Mouse (Mus musculus): ENCODE results near the gene Cct6b. TPM values are rescaled to one million over a fixed set of nuclear protein-coding genes. Genes with fewer than 3 reads are reported as not detected.
"Not testable (repeated sequence)": the region's sequence is repeated elsewhere in the genome, so short reads cannot be mapped to it uniquely, and the experiment has no call there.

Cct6b gene
- polyA plus RNA-seq, 1 experiment, result 0.06 TPM

DNA sequence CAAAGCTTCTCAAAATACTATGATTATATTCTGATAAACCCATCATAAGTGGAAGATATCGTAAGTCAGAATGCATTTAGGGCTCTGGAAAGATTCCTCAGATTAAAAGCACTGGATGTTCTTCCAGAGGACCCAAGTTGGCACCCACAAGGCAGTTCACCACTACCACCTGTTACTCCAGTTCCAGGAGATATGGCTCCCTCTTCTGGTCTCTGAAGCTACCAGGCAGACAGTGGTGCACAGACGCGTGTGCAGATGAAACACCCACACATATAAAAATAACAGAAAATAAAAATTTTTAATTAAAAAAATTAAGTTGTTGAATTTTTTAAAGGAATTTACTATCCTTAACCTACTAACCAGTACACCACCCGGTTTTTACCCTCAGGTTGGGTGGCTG is 55.2 kb downstream of the Cct6b start:
- no peak for DNase-seq (ENCODE audit: low read depth, low spot score)
- 74% methylated on average over 4 of the region's 4 CpGs for WGBS

- DNase-seq (ENCODE audit: low read depth, low spot score), result no peak
- WGBS, result 56% methylated on average over 6 of the region's 6 CpGs
Measured at GRCm38 (mm10) chr11:82705082-82705481, 59.0 kb downstream of the Cct6b start.

DNA sequence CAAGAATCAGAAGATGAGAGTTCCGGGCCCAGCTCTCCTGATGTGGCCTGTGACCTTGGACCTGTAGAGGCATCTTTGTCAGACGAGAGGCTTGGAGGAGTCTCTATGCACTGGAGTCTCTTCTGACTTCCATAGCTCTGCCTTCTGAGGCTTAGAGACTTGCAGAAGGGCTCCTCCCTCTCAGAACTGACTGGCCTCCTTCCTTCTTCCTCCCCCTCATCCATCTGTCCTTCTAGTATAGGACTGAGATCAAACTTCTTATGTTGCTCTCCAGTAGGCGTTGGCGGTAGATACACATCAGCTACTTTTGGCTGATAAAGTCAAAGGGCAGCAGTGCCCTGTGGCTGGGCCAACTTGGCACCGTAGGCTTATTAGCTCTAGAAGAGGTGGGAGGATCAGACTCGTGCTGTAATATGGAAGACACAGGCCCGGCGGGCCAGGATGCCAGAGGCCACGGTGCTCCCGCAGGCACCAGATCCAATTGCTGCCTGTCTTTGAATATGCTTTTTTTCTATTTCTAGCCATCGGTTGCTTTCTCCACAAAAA is 64.2 kb downstream of the Cct6b start:
- 83% methylated on average over 11 of the region's 11 CpGs for WGBS

GRCm38 (mm10) chr11:82695930-82696329 is 68.2 kb downstream of the Cct6b start:
- WGBS, result 58% methylated on average over 7 of the region's 7 CpGs
- DNase-seq (ENCODE audit: low read depth, low spot score), result no peak

More for the DNA sequence above, 64.2 kb downstream of the Cct6b start:
- no peak for DNase-seq (ENCODE audit: low read depth, low spot score)

DNA sequence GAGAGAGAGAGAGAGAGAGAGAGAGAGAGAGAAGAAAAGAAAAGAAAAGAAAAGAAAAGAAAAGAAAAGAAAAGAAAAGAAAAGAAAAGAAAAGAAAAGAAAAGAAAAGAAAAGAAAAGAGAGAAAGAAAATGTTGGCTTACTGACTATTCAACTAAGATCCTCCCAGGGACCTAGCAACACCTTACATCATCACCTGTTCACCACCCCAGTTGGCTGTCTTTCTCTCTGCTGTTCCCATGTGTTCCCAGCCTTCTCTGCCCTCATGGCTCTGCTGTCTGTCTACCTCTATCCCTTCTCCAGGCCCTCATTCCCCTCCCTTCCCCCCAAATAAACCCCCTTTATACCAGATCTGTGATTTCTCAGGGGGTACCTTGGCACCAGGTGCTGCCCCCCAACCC is 69.2 kb downstream of the Cct6b start:
- DNase-seq (ENCODE audit: low read depth, low spot score), result not testable (repeated sequence)

GRCm38 (mm10) chr11:82692668-82693067 is 71.5 kb downstream of the Cct6b start:
- 65% methylated on average over 6 of the region's 6 CpGs for WGBS

DNA sequence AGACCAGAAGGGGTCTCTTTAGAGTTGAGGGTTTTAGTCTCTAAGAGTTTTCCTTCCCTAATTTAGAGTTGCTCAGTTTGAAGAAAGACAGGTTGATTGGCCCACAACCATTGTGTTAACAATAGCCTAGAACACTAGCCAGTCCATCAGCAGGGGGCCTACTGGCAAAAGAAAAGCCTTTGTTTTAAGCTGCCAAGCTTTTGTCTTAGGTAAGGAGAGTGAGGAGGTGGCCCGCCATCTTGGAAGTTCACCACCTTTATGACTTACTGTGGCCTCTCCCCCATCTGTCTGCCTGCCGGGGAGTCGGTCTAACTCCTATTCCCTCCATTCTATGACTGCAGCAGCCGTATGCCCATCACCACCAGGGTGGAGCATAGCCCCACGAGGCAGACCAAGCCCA is 73.6 kb downstream of the Cct6b start:
- 67% methylated on average over 5 of the region's 5 CpGs for WGBS
- DNase-seq (ENCODE audit: low read depth, low spot score), result no peak

More at GRCm38 (mm10) chr11:82692668-82693067, 71.5 kb downstream of the Cct6b start:
- DNase-seq (ENCODE audit: low read depth, low spot score), result no peak

GRCm38 (mm10) chr11:82687668-82688067 is 76.5 kb downstream of the Cct6b start:
- DNase-seq (ENCODE audit: low read depth, low spot score), result no peak

DNA sequence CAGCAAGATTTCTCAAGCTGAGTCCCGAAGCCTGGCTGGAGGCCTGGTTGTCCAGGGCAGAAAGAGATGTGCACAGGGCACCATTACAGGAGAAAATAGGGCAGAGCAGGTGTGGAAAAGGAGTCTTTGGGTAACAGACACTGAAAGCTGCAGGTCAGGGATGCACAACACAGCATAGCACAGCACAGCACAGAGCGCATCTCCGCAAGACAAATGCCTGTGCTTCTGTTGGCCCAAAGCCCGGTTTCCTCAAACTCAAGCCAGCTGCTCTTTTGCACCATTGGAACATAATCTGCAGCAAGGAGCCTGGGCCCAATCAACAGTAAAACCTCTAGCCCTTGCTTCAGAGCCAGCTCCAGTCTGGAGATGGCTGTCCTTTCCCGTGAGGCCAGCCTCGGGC is 79.4 kb downstream of the Cct6b start:
- 60% methylated on average over 6 of the region's 6 CpGs for WGBS
- no peak for DNase-seq (ENCODE audit: low read depth, low spot score)

DNA sequence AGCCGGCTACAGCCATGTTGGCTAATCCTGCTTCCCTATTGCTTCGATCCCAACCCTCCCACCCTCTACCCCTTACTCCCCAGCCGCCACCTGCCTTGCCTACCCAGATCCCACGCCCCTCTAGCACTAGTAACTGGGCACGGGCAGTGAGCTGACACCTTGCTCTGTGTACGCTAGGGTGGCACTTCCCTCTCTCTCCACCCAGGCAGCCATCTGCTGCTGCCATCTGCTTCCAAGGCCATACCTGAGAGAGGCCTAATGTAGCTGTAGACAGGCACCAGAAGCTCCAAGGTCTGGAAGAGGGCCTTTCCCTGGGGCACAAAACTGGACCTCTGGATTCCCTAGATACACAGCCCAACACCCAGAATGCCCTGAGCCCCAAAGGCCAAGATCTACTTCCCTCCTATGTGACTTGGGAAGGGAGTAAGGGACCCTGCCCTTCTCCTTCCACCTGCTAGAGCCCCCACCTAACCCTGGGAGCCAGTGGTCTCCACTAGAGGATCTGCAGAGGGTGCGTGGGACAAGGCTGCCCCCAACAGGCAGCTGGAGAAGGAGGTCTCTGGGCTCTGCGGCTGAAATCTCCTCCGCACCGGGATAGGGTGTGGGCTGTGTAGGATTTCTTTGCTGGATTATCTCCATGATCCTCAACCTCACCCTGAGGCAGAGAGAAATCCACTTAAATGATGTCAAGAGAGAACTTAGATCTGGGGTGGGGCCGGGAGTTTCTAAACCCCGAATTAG is 80.2 kb downstream of the Cct6b start:
- DNase-seq (ENCODE audit: low read depth, low spot score), result no peak
- WGBS, result 37% methylated on average over 12 of the region's 12 CpGs

- DNase-seq (ENCODE audit: low read depth, low spot score), result no peak
- 83% methylated on average over 12 of the region's 12 CpGs for WGBS
Measured at GRCm38 (mm10) chr11:82678561-82678960, 85.6 kb downstream of the Cct6b start.

Other genes with a start within 250 kb of the Cct6b start
- gene Zfp830, start within 50 bp of the Cct6b start, polyA plus RNA-seq (2012; rRNA removed), result 3.8 and 5.2 TPM in 2 replicates
- gene Lig3, start 16.8 kb upstream of the Cct6b start, polyA plus RNA-seq (2012; rRNA removed), result 8.3 and 13.8 TPM in 2 replicates
- 9.4 and 11.7 TPM in 2 replicates for gene Rffl, start 106.9 kb upstream of the Cct6b start, polyA plus RNA-seq (2012; rRNA removed)
- gene Rad51d, start 126.3 kb upstream of the Cct6b start, polyA plus RNA-seq (2012; rRNA removed), result 10.0 and 12.1 TPM in 2 replicates
- gene Fndc8, start 127.8 kb upstream of the Cct6b start, polyA plus RNA-seq (2012; rRNA removed), result 0.11 and 0.16 TPM in 2 replicates
- gene Nle1, start 144.1 kb upstream of the Cct6b start, polyA plus RNA-seq (2012; rRNA removed), result 27.7 and 33.6 TPM in 2 replicates
- gene Unc45b, start 146.2 kb upstream of the Cct6b start, polyA plus RNA-seq (2012; rRNA removed), result 0.62 and 0.88 TPM in 2 replicates
- 1.4 and 2.6 TPM in 2 replicates for gene Slfn5, start 187.0 kb upstream of the Cct6b start, polyA plus RNA-seq (2012; rRNA removed)
- 1.5 and 3.7 TPM in 2 replicates for gene Slfn9, start 227.5 kb upstream of the Cct6b start, polyA plus RNA-seq (2012; rRNA removed)

Data from large intestine, adult 2 months (tissue).